Mouse (Mus musculus) embryonic fibroblast, embryonic 13.5 days (primary cell): ENCODE data around the gene Ppp1r10.
A peak's percentile ranks its signal among the peaks of the same experiment; 100 is the strongest.

Source experiments
- CTCF ChIP-seq: IDR thresholded peaks from 2 replicates; pipeline ENCODE4 v1.5.1; 2011; ENCODE audit warnings: mild to moderate bottlenecking, control low read depth, low read length, moderate library complexity, borderline replicate concordance; ENCODE audit not compliant: insufficient read depth
- POLR2A ChIP-seq: IDR thresholded peaks from 2 replicates; pipeline ENCODE4 v1.6.1; 2011; ENCODE audit warnings: low read depth, mild to moderate bottlenecking, control low read depth, low read length, moderate library complexity

- TF ChIP-seq POLR2A (no peak), CTCF (peak; percentile 56; the same call in 1 of the 2 replicates)
Measured at GRCm38 (mm10) chr17:35937700-35938348, 21.6 kb downstream of the Ppp1r10 start.
